Mouse (Mus musculus): Measurements from ENCODE around the gene Phf19.

Gene Phf19

DNA sequence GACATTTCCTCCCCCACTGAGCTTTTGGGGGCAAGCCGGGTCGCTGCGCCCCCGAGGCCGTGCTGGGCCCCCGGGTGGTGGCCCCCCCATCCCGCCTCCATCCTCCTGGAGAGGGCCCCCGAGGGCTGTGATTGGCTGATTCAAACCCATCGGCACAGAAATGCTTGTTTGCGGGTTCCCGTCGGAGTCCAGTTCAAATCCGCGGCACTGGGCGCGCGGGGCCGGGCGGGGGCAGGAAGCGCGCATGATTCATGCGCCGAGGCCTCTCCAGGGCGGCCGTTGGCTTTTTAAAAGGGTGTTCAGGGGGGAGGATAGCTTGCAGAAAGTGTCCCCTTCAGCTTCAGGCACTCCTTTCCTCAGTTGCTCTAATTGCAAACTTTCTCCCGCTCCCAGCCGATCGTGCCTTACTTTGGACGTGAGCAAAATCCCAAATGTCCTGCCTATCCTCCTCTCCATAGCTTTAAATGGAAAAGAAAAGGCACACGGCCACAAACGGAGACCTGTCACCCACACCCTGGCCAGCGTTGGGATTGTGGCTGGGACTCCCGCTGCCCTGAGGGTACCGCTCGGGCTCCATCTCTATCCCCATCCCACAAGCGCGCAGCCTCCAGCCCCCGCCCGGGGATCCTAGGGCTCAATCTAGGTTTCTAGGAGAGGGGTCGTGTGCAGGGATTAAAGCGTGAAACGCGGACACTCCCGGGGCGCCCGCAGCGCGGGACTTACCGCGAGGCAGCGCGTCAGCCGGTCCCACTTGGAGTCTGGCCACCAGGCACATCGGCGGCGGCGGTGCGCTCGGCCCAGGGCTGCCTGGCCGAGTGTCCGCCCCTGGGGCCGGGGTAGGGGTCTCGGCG, at the start of gene Phf19:
Phf19 (minus strand) TSS at position 809 of the 851 bp plus-strand sequence.
- DNase-seq (ENCODE audit: low read depth, low spot score) = no peak

DNA sequence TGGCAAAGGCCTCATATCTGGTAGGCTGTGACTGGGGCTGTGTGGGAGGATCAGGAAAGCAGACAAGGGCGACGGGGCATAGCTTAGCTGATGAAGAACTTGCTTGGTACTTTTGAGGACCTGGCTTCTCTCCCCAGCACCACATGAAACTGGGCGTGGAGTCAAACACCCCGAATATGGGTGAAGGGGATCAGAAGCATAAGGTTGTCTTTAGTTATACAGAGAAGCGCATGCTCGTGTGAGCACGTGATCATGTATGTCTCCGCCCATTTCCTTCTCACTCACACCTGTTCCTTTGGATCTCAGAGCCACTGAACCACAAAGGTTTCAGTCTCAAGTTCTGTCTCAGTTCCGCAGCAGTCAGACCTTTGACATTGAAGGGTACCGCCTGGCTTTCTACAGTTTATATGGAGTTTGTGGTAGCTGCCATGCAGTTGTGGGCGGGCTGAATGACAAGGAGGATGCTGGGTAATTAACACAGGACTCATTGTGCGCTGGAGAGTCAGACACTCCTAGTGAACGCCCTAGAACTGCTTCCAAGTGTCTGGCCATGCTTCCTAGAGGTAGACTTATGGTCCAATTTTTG, 49.6 kb upstream of the Phf19 start:
- DNase-seq (ENCODE audit: low read depth, low spot score) = peak; percentile 54

DNA sequence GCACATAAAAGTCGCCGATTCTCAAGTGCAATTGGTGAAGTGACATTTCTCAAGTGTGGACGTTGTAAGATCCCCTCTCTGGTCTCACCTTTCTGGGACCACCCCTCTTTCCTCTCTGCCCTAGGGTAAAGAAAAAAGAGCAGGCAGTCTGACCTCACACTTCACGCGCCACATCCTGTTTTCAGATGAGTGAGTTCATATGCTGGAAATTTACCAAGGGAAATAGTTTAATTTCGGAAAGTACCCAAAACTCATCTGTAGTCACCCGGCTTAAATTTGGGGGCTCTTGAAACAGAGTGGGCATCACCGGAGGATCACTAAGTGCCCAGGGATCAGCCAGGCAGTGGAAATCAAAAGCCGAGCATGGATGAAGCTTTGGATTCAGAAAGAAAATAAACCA, 49.1 kb upstream of the Phf19 start:
- DNase-seq (ENCODE audit: low read depth, low spot score) = no peak

DNA sequence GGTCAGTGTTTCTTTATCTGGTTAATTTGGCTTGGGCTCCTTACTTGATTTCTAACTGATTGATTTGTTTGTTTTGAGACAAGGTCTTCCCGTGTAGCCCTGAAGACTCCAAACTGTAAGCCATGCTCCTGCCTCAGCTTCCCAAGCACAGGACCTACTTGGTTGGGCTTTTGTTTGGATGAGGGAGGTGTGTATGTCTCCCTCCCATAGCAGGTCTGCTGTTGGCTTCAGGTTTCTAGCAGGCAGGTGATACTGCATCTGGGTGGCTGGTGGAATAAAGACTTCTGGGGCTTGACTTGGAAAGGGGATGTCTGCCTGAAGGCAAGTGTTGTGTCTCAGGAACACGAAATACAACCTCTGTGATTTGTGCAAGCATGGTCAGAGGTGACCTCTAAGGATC, 48.4 kb upstream of the Phf19 start:
- DNase-seq (ENCODE audit: low read depth, low spot score) = no peak

DNA sequence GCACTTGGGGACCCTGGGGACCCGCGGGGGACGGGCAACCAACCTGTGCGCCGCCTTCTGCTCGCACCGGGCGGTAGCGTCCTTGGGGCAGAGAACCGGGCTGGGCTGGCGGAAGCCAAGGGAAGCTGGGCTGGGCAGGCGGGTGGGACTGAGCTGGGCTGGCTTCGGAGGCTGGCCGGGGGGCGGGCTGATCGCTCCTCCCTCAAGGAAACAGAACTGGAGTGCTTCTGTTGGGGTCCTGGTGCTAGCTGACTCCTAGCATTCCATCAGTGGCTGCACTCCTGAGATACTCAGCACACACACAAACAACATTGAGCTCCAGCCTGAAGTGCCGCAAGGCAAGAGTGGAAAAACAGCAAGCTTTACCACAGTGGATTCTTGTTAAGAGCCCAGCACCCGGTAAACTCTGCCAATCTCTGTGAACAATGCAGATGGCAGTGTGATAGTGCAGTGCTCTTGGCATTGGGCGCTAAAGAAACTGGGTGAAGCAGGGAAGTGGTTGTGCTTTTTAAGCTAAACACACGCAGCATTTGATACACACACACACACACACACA, 47.7 kb upstream of the Phf19 start, which contains the start of gene Traf1:
Traf1 (minus strand) TSS at position 292 of the 556 bp plus-strand sequence.
- DNase-seq (ENCODE audit: low read depth, low spot score) = no peak

DNA sequence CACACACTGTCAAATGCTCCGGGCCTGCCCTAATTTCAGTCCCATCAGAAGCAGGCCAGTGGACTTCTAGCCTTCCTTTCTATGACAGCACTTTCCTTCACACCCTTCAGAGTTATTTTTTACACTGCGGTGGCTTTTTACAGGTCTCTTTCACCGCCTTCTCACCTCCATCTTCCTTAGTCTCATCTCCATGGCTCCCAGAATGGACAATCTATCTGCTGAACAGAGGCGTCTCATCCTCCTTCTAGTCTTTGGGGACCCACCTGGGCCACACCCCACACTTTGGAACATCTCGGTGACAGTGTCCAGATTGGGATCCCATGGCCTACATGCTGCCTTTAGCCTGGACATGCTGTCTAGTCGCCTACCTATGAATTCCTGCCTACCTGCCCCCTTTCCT, 47.1 kb upstream of the Phf19 start:
- DNase-seq (ENCODE audit: low read depth, low spot score) = no peak

DNA sequence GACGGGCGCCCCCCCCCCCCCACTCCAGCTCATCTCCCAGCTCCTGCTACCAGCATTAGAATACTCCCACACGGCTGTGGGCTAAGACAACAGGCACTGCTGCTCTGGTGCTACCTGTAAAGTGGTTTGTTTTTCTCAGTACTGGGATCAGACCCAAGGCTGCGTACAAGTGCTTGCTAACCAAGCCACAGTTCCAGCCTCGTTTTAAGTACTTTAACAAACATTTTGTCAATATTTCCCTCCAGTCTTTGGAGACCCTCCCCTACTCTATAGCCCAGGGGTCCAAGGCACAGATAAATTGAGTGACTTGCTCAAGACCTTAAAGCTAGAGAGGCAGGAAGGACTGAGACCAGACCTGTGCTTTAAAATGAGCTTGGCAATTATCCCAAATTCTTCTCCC, 46.6 kb upstream of the Phf19 start:
- DNase-seq (ENCODE audit: low read depth, low spot score) = no peak

DNA sequence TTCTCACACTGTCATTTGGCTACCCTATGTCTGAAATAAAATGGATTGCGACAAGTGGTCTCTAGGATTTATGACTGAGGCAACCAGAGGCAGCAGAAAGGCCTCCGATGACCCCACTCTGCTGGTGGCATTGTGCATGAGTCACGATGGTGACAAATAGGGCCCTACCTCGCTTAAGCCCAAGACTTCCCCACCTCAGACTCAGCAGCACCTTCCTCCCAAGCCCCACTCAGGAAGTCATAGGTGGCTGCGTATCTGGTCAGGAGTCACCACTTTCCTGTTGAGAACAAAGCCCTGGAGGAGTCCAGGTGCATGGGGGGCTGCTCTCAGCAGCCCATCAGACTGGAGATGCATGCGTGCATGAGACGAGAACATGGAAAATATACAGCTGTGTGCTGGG, 44.8 kb upstream of the Phf19 start:
- no peak for DNase-seq (ENCODE audit: low read depth, low spot score)

DNA sequence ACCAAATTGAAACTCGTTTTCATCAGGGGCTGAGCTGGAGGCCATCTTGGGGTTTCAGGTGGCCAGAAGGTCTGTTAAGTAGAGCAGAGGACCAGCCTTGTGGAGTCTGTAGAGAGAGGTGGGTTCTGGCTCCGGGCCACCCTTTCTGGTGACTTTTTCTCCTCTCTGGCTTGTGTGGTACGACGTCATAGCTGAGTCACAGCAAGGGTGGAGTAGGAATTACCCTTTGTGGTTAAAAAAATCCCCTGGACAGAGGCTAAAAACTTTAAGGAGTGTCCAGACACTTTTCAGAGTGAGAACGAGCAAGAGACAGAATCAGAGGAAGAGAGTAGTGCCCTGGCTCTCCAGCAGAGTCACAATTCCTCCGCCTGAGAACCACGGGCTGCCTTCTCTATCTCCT, 44.2 kb upstream of the Phf19 start:
- no peak for DNase-seq (ENCODE audit: low read depth, low spot score)

DNA sequence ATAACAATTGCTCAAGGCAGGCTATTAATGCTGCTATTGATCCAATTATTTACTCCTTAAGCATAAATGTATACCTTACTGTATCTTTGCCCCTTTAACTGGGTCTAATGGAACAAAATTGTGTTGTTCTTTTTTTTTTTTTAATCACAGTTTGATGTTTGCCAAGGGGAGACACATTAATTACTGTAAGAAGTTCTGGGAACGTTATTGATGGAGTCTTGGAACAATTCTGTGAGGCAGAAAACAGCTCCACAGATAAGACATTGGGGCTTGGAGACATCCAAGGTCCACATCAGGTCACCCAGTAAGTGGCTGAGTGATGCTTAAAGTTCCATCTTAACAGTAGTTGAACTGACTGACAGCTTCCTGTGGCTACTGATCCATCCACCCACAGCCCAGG, 43.6 kb upstream of the Phf19 start:
- no peak for DNase-seq (ENCODE audit: low read depth, low spot score)

DNA sequence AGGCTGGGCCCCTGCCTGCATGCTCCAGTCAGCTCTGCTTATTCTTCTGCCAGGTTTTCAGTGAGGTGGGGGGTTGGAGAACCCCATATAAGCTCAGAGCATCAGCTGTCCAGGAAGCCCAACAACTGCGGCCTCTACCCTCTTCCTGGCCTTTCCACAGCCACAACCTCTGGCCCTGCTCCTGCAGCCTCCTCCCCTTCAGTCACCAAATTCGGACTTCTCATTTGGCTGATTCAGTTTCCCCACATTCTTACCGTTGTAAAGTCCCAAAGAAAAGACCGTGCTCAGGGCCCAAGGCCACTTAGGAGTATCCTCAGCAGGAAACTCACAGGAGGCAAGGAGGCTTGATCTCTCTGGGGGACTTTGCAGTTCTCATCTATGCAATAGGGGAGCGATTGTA, 43.1 kb upstream of the Phf19 start:
- no peak for DNase-seq (ENCODE audit: low read depth, low spot score)

DNA sequence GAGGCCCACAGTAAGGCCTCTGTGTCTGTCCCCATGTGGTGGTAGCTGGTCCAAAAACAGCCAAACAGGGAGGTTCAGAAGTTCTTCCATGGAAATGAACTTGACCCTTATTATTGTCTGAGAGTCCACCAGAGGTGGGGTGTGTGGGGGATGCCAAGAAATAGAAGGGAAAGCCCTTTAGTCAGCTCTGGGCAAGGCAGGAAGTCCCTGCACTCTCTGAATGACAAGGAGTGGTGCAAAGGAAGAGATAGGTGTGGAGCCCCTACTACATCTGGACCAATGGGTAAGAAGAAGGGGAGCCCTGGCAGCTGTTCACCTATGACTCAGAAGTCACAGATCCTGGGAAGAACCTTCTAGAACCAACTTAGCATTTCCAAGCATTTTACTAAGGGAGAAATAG, 40.5 kb upstream of the Phf19 start:
- DNase-seq (ENCODE audit: low read depth, low spot score) = no peak

DNA sequence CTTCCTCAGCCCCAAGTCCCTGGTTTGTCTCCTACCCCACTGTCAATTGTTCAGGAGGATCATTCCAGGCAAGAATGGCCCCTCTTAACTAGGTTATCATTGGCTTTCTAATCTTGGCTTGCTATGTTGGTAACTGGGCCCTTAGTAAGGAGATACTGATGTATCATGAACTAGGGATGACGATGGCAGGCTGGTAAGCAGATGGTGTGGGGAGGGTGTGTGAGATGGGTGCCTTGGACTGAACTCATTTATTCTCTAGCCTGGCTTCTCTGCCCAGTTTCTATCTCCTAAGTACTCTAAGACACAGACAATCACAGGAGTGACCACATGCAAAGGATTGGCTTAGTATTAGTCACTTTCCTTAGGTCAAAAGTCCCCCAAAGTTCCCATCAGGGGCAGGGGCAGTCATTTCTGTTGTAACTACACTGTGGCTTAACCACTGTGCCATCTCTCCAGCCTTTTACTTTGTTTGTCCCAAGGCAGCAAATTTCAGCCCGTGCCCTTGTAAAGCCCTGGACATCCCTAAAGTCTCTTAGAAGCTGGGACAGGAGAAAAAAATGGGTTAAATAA, 39.8 kb upstream of the Phf19 start:
- DNase-seq (ENCODE audit: low read depth, low spot score) = no peak

DNA sequence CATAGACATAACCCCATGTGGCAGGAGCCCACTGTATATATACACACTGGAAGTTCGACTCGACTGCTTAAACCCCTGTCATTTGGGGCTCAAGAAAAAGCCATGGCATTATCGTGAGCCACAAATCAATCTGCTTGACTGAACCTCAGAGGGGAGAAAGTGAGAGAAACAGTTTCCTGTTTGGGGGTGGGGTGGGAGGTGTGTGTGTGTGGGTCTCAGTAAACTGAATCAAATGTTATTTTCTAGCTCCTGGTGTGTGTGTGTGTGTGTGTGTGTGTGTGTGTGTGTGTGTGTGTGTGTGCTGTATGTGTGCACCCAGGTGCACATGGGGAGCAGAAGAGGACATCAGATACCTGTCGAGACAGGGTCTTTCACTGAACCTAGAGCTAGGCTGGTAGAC, 39.2 kb upstream of the Phf19 start:
- no peak for DNase-seq (ENCODE audit: low read depth, low spot score)

DNA sequence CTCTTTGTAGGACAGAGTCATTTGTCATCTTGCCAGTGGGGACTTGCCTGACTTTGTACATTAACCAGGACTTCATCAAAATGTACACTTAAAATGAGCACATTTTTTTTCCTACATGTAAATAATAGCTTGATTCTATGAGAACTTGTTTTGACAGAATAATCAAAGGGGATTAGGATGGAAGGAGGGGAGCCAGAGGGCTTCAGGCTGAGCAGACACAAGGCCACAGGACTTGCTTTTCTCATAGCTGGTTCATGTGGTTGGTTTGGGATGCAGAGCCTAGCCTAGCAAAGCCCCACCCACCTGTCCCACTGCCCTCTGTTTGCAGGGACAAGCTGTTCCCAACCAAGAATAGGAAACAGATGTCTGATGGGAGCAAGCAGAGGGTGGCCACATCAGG, 37.6 kb upstream of the Phf19 start:
- no peak for DNase-seq (ENCODE audit: low read depth, low spot score)

DNA sequence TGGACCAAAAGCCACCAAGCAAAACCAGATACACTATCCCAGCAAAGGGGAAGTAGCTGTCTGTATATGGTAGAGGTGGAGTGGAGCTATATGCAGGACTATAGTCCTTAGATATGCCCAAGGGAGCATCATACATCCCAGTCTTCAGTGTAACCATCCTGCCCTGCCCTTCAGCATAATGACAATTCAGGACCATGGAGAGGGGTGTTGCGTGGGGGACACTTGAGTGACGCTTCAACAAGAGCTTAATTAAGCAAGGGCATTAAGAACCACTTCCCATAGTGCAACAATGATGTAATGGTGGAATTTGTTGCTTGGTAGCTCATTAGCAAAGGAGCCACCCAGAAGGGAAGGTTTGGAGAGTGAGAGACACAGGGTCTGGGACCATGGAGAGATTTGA, 34.8 kb upstream of the Phf19 start:
- DNase-seq (ENCODE audit: low read depth, low spot score) = no peak

DNA sequence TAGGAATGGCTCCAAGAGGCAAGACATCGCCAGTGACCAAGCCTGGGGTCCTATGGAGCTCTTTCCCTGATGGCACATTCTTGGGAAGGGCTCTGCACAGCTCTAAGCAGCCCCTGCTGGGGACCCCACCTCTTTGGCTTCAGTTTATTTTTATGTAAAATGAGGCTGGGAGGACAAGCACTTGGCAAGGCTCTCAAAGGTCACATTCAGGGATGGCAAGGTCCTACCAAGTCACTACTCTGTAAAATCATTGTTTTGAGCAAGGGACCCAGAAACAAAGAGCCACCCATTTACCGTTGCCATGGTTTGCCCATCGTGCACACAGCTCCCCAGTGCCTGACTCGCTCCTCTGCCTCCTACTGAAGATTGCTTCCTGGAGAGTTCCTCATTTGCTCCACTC, 32.2 kb upstream of the Phf19 start:
- peak; percentile 68 for DNase-seq (ENCODE audit: low read depth, low spot score)

DNA sequence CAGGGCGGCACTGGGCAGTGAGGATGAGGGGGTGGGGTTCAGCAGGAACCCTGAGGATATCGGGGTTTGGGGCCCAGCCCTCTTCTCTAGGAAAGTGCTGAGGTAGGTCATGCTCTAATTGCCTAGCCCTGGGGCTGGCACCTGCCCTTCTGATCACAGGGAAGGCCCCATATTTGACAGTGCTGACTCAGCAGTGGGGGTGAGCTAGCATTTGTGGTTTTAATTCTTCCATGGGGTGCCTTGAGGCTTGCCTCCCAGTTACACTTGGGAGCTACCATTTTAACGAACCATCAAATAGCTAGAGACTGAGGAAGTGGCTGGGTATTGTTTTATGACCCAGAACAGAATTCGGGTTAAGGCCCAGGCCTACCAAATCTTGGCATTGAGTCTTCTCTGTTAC, 31.8 kb upstream of the Phf19 start:
- no peak for DNase-seq (ENCODE audit: low read depth, low spot score)

DNA sequence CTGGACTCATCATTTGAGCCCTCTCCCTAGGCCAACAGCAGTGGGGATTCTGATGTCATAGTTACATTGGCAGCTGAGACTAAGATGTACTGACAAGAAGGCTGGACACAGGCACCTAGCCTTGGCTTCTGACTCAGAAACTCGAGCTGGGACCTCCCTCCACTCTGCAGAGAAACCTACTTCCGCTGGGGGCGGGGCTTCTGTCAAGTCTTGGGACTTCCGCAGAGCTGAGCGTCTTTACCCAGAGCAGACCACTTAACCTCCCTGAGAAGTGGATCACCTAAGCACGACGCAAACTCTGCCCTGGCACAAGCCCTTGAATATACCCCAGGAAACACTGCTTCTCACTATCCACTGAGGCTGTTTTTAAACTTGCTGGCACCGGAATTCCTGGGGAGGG, 30.9 kb upstream of the Phf19 start:
- peak; percentile 76 for DNase-seq (ENCODE audit: low read depth, low spot score)

DNA sequence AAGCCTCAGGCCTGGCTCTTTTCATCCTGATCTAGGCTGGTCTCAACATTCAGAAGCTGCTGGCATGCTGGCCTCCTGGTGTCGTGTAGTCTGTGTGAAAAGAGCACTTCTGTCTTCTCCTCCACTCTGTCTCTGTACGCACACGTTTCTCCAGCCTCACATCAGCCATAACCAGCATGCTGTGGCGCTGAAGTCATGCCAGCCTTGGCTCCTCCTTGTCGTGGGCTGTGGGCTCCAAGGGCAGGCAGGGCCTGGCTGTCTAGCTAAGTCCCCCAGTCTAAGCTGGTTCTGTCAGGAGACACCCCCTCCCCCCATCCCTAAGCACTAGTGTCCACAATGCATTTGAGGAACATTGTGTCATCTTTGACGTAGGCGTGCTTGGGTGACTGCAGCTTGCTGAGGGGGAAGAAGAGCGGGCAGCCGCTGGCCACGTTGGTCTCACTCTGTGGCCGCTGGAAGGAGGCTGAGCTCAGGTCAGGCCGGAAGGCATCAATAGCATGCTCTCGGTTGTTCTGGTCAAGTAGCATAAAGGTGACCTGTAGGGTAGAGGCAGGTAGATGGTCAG, 29.8 kb upstream of the Phf19 start:
- DNase-seq (ENCODE audit: low read depth, low spot score) = no peak

DNA sequence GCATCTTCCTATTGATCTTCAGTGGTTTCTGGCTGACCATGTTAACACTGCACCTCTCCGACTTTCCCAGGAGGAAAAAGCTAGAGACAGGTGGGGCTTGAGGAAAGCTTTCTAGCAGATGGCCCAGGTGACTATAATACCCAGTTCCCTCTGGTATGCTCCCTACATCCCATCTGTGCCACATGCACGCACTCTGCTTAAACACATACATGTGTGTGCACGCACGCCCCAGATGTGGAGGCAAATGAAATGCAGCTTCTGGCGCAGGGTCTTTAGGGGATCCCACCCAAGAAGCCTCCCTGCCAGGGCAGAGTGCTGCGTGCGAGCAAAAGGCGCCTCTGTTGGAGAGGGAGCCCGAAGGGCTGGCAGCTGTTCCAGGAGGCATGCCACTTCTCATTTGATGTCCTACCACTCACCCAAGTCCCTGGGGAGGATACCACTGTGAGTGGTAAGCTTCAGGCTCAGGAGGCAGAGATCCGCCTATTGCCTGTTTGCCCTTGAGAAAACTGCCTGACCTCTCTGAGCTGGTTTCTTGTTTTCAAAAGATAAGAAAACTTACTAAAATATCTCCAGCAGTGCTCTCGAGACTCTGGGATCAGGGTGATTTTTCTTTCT, 27.3 kb upstream of the Phf19 start:
- DNase-seq (ENCODE audit: low read depth, low spot score) = no peak

DNA sequence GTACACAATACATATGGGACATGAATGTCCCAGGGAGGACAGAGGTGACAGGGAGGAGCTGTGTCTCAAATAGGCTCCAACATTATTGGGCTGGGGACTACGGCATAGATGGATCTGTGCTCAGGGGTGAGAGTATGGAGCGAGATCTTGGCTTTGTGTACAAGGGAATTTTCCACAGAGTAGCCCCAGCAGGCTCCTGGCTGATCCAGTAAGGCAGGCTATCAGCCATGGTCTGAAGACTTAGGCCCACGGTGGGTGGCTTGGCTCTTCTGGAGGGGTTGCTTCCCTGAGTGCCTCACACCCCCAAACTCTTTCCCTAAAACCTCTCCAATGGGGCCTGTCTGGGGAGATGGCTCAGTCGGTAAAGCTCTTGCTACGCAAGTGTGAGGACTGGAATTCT, 26.4 kb upstream of the Phf19 start:
- no peak for DNase-seq (ENCODE audit: low read depth, low spot score)
